ENCODE assay signal across 16 mouse cellular contexts in the genomic region with DNA sequence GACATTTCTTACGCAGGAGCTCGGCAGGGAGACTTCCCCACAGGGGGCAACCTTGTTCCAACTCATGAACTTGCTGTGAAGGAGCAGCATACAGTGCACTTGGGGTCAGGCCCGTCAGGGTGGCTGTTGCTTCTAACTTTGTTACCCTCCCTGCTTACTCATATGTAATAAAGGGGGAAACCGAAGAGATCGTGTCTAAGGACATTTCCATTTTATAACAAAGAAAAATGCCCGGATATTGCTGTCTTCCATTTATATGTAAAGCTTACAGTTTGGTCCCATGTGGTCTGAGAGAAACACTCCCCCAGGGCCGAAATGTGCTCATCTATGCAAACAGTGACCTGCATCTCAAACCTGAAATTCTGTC. TPM values are rescaled to one million over a fixed set of nuclear protein-coding genes. Genes with fewer than 3 reads are reported as not detected.
DNase-seq lines count a peak whose midpoint lies in the region; ATAC-seq and TF ChIP-seq lines count a peak whose summit lies in the region.
"Had no signal": no experiment of that assay in that cellular context is flagged by ENCODE, and none has a peak within 500 bp of the region (broad histone marks: within the 10 kb centered on the region; RNA-seq: fewer than 3 reads in every experiment).

No protein-coding gene starts in this region.

- TF ChIP-seq POLR2A in cerebellum, adult 2 months (IDR thresholded peaks at IDR 0.05; ENCODE audit: borderline replicate concordance, insufficient read depth, low read length): no peak

- no peaks in the 10 kb centered on the region for H3K27me3 ChIP-seq in heart, embryonic 13.5 days (replicated peaks)
- no peaks in the 10 kb centered on the region for H3K27me3 ChIP-seq in heart, embryonic 12.5 days (replicated peaks)
- no peaks in the 10 kb centered on the region for H3K27me3 ChIP-seq in cerebellum, adult 2 months (ENCODE audit: control insufficient read depth, insufficient read depth, low read length)
- H3K27me3 ChIP-seq: embryonic facial prominence, embryonic 12.5 days; heart, embryonic 15.5 days; kidney, embryonic 15.5 days; neural tube, embryonic 13.5 days had no signal

- H3K9me3 ChIP-seq in heart, embryonic 13.5 days: no peaks in the 10 kb centered on the region
- H3K9me3 ChIP-seq in heart, embryonic 12.5 days (replicated peaks): no peaks in the 10 kb centered on the region
- H3K9me3 ChIP-seq: embryonic facial prominence, embryonic 12.5 days; heart, embryonic 15.5 days; kidney, embryonic 15.5 days; neural tube, embryonic 13.5 days had no signal

- no peak for ATAC-seq in heart, embryonic 13.5 days (ENCODE audit: extremely low read depth, insufficient number of reproducible peaks, low FRiP score, low TSS enrichment)
- ATAC-seq in heart, embryonic 12.5 days (ENCODE audit: insufficient number of reproducible peaks, low FRiP score): no peak
- ATAC-seq: hindbrain, embryonic 16.5 days; midbrain, embryonic 16.5 days had no signal

- DNase-seq in spleen, postnatal 36 days (ENCODE audit: low spot score in 2 of 2): peak; percentile 32 to 44
- DNase-seq in spleen, postnatal 4 days (ENCODE audit: low spot score in 2 of 2): no peak
- peak; percentile 22 for DNase-seq in ZHBTc4 (ENCODE audit: low read depth, low spot score)
- peak; percentile 43 for DNase-seq in lung, postnatal 36 days
- no peak for DNase-seq in gastrocnemius, postnatal 25 days
- DNase-seq in cerebellum, adult 2 months: no peak
- DNase-seq: retina, postnatal 1 day had no signal

- H3K36me3 ChIP-seq in heart, embryonic 13.5 days: no peaks in the 10 kb centered on the region
- no peaks in the 10 kb centered on the region for H3K36me3 ChIP-seq in heart, embryonic 12.5 days
- H3K36me3 ChIP-seq: embryonic facial prominence, embryonic 12.5 days; heart, embryonic 15.5 days; kidney, embryonic 15.5 days; neural tube, embryonic 13.5 days had no signal

- WGBS in heart, embryonic 13.5 days: 62% methylated on average over 7 of the region's 7 CpGs
- WGBS in heart, embryonic 12.5 days: 57% methylated on average over 7 of the region's 7 CpGs
- WGBS in cerebellum, adult 2 months: 60% methylated on average over 7 of the region's 7 CpGs

- no peak overlapping the region for H3K4me3 ChIP-seq in heart, embryonic 13.5 days
- H3K4me3 ChIP-seq in heart, embryonic 12.5 days: no peak overlapping the region
- H3K4me3 ChIP-seq in cerebellum, adult 2 months (replicated peaks; ENCODE audit: insufficient read depth, low read depth, low read length): no peak overlapping the region
- H3K4me3 ChIP-seq: embryonic facial prominence, embryonic 12.5 days; heart, embryonic 15.5 days; kidney, embryonic 15.5 days; neural tube, embryonic 13.5 days had no signal

- no peak overlapping the region for H3K9ac ChIP-seq in heart, embryonic 13.5 days
- no peak overlapping the region for H3K9ac ChIP-seq in heart, embryonic 12.5 days
- H3K9ac ChIP-seq: embryonic facial prominence, embryonic 12.5 days; heart, embryonic 15.5 days; kidney, embryonic 15.5 days; neural tube, embryonic 13.5 days had no signal

- H3K27ac ChIP-seq in heart, embryonic 13.5 days (replicated peaks): no peak overlapping the region
- no peak overlapping the region for H3K27ac ChIP-seq in heart, embryonic 12.5 days (ENCODE audit: poor library complexity, severe bottlenecking)
- no peak overlapping the region for H3K27ac ChIP-seq in cerebellum, adult 2 months (ENCODE audit: insufficient read depth, low read length)
- H3K27ac ChIP-seq: embryonic facial prominence, embryonic 12.5 days; heart, embryonic 15.5 days; kidney, embryonic 15.5 days; neural tube, embryonic 13.5 days had no signal

- peaks cover 4% of the 10 kb centered on the region; the same call in 1 of the 2 replicates for H3K4me1 ChIP-seq in heart, embryonic 13.5 days
- no peaks in the 10 kb centered on the region for H3K4me1 ChIP-seq in heart, embryonic 12.5 days (replicated peaks)
- H3K4me1 ChIP-seq in cerebellum, adult 2 months (ENCODE audit: control insufficient read depth, insufficient read depth, low read length): no peaks in the 10 kb centered on the region
- H3K4me1 ChIP-seq: embryonic facial prominence, embryonic 12.5 days; heart, embryonic 15.5 days; neural tube, embryonic 13.5 days had no signal

- 0 out of 2 replicates have a peak overlapping the region, but pooled peaks have one; percentile 47 for H3K4me2 ChIP-seq in heart, embryonic 13.5 days
- H3K4me2 ChIP-seq in heart, embryonic 12.5 days: no peak overlapping the region
- H3K4me2 ChIP-seq: embryonic facial prominence, embryonic 12.5 days; kidney, embryonic 15.5 days; liver, embryonic 11.5 days; neural tube, embryonic 13.5 days had no signal

- TF ChIP-seq CTCF in cerebellum, adult 2 months (IDR thresholded peaks at IDR 0.05; ENCODE audit: borderline replicate concordance, insufficient read depth, low read depth, low read length): no peak

RNA-seq across cellular contexts. Expression of gene Tank, which starts 0.7 kb away (rescaled TPM):
- 21.5 and 24.7 TPM in 2 replicates for polyA plus RNA-seq in heart, embryonic 13.5 days (2015; fragmentation: Nextera tagmentation; extraction: Ambion mirVana)
- polyA plus RNA-seq in heart, embryonic 12.5 days (2016; fragmentation: Nextera tagmentation; extraction: Ambion mirVana): 25.0 and 28.0 TPM in 2 replicates
- total RNA-seq in gastrocnemius, postnatal 25 days (2021): 10 to 100 TPM; 15.3 to 16.8 TPM
- 27.4 and 29.5 TPM in 2 replicates for polyA plus RNA-seq in cerebellum, adult 2 months (2012; rRNA removed)

Comparison
In these comparisons a context has a peak if more than half of its experiments do, and no peak if none do; other contexts are left out.
1. DNase-seq: peak in spleen, postnatal 36 days (2 of 2), ZHBTc4 (single experiment) and lung, postnatal 36 days (single experiment); none in spleen, postnatal 4 days (0 of 2), gastrocnemius, postnatal 25 days (single experiment) and cerebellum, adult 2 months (0 of 2).